Mouse (Mus musculus): ENCODE data around the gene Irf2bp2. TPM values are rescaled to one million over a fixed set of nuclear protein-coding genes. Genes with fewer than 3 reads are reported as not detected.

Gene Irf2bp2
- polyA plus RNA-seq, 1 experiment: 51.5 TPM

- Histone ChIP-seq H3K4me1 (peaks cover 61% of the 10 kb centered on the region), H3K27me3 (replicated peaks) (no peaks in the 10 kb centered on the region), H3K4me3 (replicated peaks) (peak overlapping the region; percentile 68), H3K9me3 (peaks cover 5% of the 10 kb centered on the region), H3K36me3 (replicated peaks; ENCODE audit: low read length) (peaks cover 54% of the 10 kb centered on the region)
- no peak for TF ChIP-seq FLI1 (IDR thresholded peaks at IDR 0.05; ENCODE audit: low read length)
- TF ChIP-seq GATA1 (IDR thresholded peaks at IDR 0.05; ENCODE audit: borderline replicate concordance, low read length): no peak
These were observed 10.8 kb downstream of the Irf2bp2 start for GRCm38 (mm10) chr8:126583018-126583417.

GRCm38 (mm10) chr8:126582509-126582908 is 11.3 kb downstream of the Irf2bp2 start:
- Histone ChIP-seq H3K9me3 (peaks cover 5% of the 10 kb centered on the region), H3K4me1 (peaks cover 59% of the 10 kb centered on the region), H3K27me3 (replicated peaks) (no peaks in the 10 kb centered on the region), H3K4me3 (replicated peaks) (no peak overlapping the region), H3K36me3 (replicated peaks; ENCODE audit: low read length) (peaks cover 49% of the 10 kb centered on the region)
- TF ChIP-seq GATA1 (IDR thresholded peaks at IDR 0.05; ENCODE audit: borderline replicate concordance, low read length) (no peak), FLI1 (IDR thresholded peaks at IDR 0.05; ENCODE audit: low read length) (no peak)

DNA sequence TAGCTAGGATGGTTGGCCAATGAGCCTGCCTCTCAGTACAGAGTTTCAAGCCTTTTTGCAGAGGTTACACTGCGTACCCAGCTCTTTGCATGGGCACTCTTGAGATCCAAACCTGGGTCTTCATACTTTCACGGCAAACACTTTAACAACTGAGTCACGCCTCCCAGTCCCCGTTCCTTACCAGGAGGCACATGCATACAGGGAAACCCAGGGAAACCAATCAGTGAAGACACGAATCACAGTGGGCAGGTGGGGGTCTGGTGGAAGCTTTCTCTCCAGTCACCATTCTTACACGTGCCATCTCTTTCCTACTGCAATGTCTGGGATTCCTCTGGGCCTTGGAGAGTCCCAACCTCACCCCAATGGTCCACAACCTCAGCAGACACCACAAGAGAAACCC is 12.1 kb downstream of the Irf2bp2 start:
- Histone ChIP-seq H3K4me3 (replicated peaks) (no peak overlapping the region), H3K36me3 (replicated peaks; ENCODE audit: low read length) (peaks cover 43% of the 10 kb centered on the region), H3K27me3 (replicated peaks) (no peaks in the 10 kb centered on the region), H3K9me3 (peaks cover 5% of the 10 kb centered on the region), H3K4me1 (peaks cover 60% of the 10 kb centered on the region)
- no peak for TF ChIP-seq GATA1 (IDR thresholded peaks at IDR 0.05; ENCODE audit: borderline replicate concordance, low read length)
- TF ChIP-seq FLI1 (IDR thresholded peaks at IDR 0.05; ENCODE audit: low read length): no peak

- peaks cover 36% of the 10 kb centered on the region for H3K36me3 ChIP-seq (replicated peaks; ENCODE audit: low read length)
- no peaks in the 10 kb centered on the region for H3K27me3 ChIP-seq (replicated peaks)
- peaks cover 5% of the 10 kb centered on the region for H3K9me3 ChIP-seq
- TF ChIP-seq FLI1 (IDR thresholded peaks at IDR 0.05; ENCODE audit: low read length): no peak
- TF ChIP-seq GATA1 (IDR thresholded peaks at IDR 0.05; ENCODE audit: borderline replicate concordance, low read length): no peak
- no peak overlapping the region for H3K4me3 ChIP-seq (replicated peaks)
- peaks cover 57% of the 10 kb centered on the region for H3K4me1 ChIP-seq
These were observed 13.0 kb downstream of the Irf2bp2 start for GRCm38 (mm10) chr8:126580826-126581225.

DNA sequence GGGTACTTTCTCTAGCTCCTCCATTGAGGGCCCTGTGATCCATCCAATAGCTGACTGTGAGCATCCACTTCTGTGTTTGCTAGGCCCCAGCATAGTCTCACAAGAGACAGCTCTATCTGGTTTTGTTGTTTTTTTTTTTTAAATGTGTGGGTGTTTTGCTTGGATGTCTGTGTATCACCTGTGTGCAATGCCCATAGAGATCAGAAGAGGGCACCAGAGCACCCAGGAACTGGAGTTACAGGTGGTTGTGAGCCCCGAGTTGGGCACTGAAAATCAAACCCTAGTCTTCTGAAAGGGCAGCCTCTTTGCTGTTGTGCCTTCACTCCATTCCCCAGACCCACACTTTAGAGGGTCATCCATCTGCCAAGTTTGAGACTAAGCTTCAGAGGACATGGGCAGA is 13.7 kb downstream of the Irf2bp2 start:
- no peak overlapping the region for H3K4me3 ChIP-seq (replicated peaks)
- H3K27me3 ChIP-seq (replicated peaks): no peaks in the 10 kb centered on the region
- peaks cover 29% of the 10 kb centered on the region for H3K36me3 ChIP-seq (replicated peaks; ENCODE audit: low read length)
- no peak for TF ChIP-seq GATA1 (IDR thresholded peaks at IDR 0.05; ENCODE audit: borderline replicate concordance, low read length)
- peaks cover 57% of the 10 kb centered on the region for H3K4me1 ChIP-seq
- H3K9me3 ChIP-seq: peaks cover 5% of the 10 kb centered on the region

DNA sequence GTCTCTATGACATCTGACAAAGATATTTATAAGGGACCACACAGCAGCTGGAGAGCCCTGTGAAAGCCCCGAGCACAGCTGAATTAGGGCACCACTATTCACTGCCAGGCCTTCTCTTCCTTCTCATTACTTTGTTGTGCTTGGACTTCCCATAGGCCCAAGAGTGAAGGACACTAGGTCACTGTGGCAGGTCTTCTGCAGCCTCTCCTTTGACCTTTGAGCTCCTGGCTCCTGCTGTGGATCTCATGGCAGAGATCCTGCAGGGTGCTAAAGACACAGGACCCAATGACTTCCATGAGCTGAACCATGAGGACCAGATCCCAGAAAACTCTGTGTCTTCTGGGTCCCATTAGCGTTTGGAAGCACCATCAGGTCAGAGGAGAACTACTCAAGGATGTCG is 15.1 kb downstream of the Irf2bp2 start:
- Histone ChIP-seq H3K4me3 (replicated peaks) (no peak overlapping the region), H3K27me3 (replicated peaks) (no peaks in the 10 kb centered on the region), H3K4me1 (peaks cover 47% of the 10 kb centered on the region), H3K9me3 (peaks cover 5% of the 10 kb centered on the region), H3K36me3 (replicated peaks; ENCODE audit: low read length) (peaks cover 24% of the 10 kb centered on the region)
- TF ChIP-seq FLI1 (IDR thresholded peaks at IDR 0.05; ENCODE audit: low read length): no peak
- TF ChIP-seq GATA1 (IDR thresholded peaks at IDR 0.05; ENCODE audit: borderline replicate concordance, low read length): no peak

- Histone ChIP-seq H3K4me3 (replicated peaks) (no peak overlapping the region), H3K4me1 (peaks cover 37% of the 10 kb centered on the region), H3K9me3 (peaks cover 5% of the 10 kb centered on the region), H3K36me3 (replicated peaks; ENCODE audit: low read length) (peaks cover 17% of the 10 kb centered on the region), H3K27me3 (replicated peaks) (no peaks in the 10 kb centered on the region)
- no peak for TF ChIP-seq FLI1 (IDR thresholded peaks at IDR 0.05; ENCODE audit: low read length)
- no peak for TF ChIP-seq GATA1 (IDR thresholded peaks at IDR 0.05; ENCODE audit: borderline replicate concordance, low read length)
These were observed 16.9 kb downstream of the Irf2bp2 start for GRCm38 (mm10) chr8:126576919-126577318.

DNA sequence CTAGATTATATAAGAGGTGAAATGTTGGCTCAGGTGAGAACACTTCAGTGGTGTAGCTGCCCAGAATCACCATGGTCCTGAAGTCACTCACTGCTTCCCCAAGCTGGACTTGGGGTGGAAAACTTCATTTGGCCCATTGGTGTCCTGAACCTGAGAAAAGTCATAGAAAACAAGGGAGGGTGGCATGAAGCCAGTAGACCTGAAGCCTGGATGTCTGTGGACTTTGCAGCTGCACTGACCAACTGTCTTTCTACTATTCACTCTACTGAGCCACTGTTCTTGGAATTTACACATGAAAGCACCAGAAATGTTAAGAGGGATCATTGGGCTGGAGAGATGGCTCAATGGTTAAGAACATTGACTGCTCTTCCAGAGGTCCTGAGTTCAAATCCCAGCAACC is 17.7 kb downstream of the Irf2bp2 start:
- peaks cover 5% of the 10 kb centered on the region for H3K9me3 ChIP-seq
- TF ChIP-seq FLI1 (IDR thresholded peaks at IDR 0.05; ENCODE audit: low read length) (no peak), GATA1 (IDR thresholded peaks at IDR 0.05; ENCODE audit: borderline replicate concordance, low read length) (no peak)
- no peak overlapping the region for H3K4me3 ChIP-seq (replicated peaks)
- H3K4me1 ChIP-seq: peaks cover 39% of the 10 kb centered on the region
- H3K36me3 ChIP-seq (replicated peaks; ENCODE audit: low read length): peaks cover 12% of the 10 kb centered on the region
- H3K27me3 ChIP-seq (replicated peaks): no peaks in the 10 kb centered on the region

- Histone ChIP-seq H3K4me3 (replicated peaks) (no peak overlapping the region), H3K4me1 (peaks cover 49% of the 10 kb centered on the region), H3K36me3 (replicated peaks; ENCODE audit: low read length) (peaks cover 3% of the 10 kb centered on the region), H3K27me3 (replicated peaks) (no peaks in the 10 kb centered on the region), H3K9me3 (no peaks in the 10 kb centered on the region)
- no peak for TF ChIP-seq FLI1 (IDR thresholded peaks at IDR 0.05; ENCODE audit: low read length)
These were observed 18.7 kb downstream of the Irf2bp2 start for GRCm38 (mm10) chr8:126574882-126575637.

DNA sequence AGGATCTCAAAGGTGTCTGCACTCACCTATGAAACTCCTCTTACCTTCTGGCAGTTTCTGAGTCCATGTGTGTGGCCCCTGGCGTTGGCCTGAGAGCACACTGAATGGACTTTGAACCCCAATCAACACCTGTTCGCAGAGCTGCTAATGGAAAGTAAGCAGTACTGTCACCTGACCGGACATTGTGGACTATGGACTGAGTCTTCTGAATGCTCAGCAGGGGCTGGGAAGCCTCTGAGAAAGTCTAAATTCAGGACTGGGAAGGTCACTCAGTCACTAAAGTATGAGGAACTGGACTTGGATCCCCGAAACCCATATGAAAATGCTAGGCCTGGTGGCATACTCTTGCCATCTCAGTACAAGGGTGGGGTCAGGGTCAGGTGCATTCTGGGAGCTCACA is 19.9 kb downstream of the Irf2bp2 start:
- Histone ChIP-seq H3K36me3 (replicated peaks; ENCODE audit: low read length) (peaks cover 2% of the 10 kb centered on the region), H3K4me3 (replicated peaks) (no peak overlapping the region), H3K27me3 (replicated peaks) (no peaks in the 10 kb centered on the region), H3K9me3 (no peaks in the 10 kb centered on the region), H3K4me1 (peaks cover 61% of the 10 kb centered on the region)
- TF ChIP-seq GATA1 (IDR thresholded peaks at IDR 0.05; ENCODE audit: borderline replicate concordance, low read length) (no peak), FLI1 (IDR thresholded peaks at IDR 0.05; ENCODE audit: low read length) (no peak)
